Mouse (Mus musculus): ENCODE measurements around the gene Ms4a4d. TPM values are rescaled to one million over a fixed set of nuclear protein-coding genes. Genes with fewer than 3 reads are reported as not detected.

Gene Ms4a4d
- polyA plus RNA-seq (2015; fragmentation: Nextera tagmentation; extraction: Ambion mirVana), result 37.8 and 41.1 TPM in 2 replicates

GRCm38 (mm10) chr19:11536593-11536992, at the start of gene Ms4a4d:
Gene Ms4a4d (plus strand): TSS chr19:11536801.

GRCm38 (mm10) chr19:11516246-11516645, 20.4 kb upstream of the Ms4a4d start, which contains the start of gene Ms4a6b:
Gene Ms4a6b (plus strand): TSS chr19:11516512.

GRCm38 (mm10) chr19:11604603-11605002, 68.0 kb downstream of the Ms4a4d start, which contains the start of gene Ms4a6d:
Gene Ms4a6d (minus strand): TSS chr19:11604849.

Other genes with a start within 250 kb of the Ms4a4d start
- gene Ms4a14, start 222.3 kb upstream of the Ms4a4d start, polyA plus RNA-seq (2015; fragmentation: Nextera tagmentation; extraction: Ambion mirVana), result 0.06 and 0.08 TPM in 2 replicates
- 9.4 and 14.2 TPM in 2 replicates for gene Ms4a7, start 200.7 kb upstream of the Ms4a4d start, polyA plus RNA-seq (2015; fragmentation: Nextera tagmentation; extraction: Ambion mirVana)
- 11.4 and 16.9 TPM in 2 replicates for gene Ms4a4a, start 161.3 kb upstream of the Ms4a4d start, polyA plus RNA-seq (2015; fragmentation: Nextera tagmentation; extraction: Ambion mirVana)
- gene Ms4a4c, start 132.0 kb upstream of the Ms4a4d start, polyA plus RNA-seq (2015; fragmentation: Nextera tagmentation; extraction: Ambion mirVana), result 0.64 and 1.1 TPM in 2 replicates
- gene Ms4a4b, start 93.2 kb upstream of the Ms4a4d start, polyA plus RNA-seq (2015; fragmentation: Nextera tagmentation; extraction: Ambion mirVana), result 0.28 TPM in 1 of 2 replicates, not detected in the other
- 15.8 and 18.6 TPM in 2 replicates for gene Ms4a6c, start 67.4 kb upstream of the Ms4a4d start, polyA plus RNA-seq (2015; fragmentation: Nextera tagmentation; extraction: Ambion mirVana)
- gene Gm8369, start 50.9 kb upstream of the Ms4a4d start, polyA plus RNA-seq (2015; fragmentation: Nextera tagmentation; extraction: Ambion mirVana), result 0.30 TPM in 1 of 2 replicates, not detected in the other
- 8.9 and 10.9 TPM in 2 replicates for gene Ms4a6b, start 20.3 kb upstream of the Ms4a4d start, polyA plus RNA-seq (2015; fragmentation: Nextera tagmentation; extraction: Ambion mirVana)
- 16.0 and 35.0 TPM in 2 replicates for gene Ms4a6d, start 68.0 kb downstream of the Ms4a4d start, polyA plus RNA-seq (2015; fragmentation: Nextera tagmentation; extraction: Ambion mirVana)
- 0.22 and 0.35 TPM in 2 replicates for gene Ms4a2, start 86.9 kb downstream of the Ms4a4d start, polyA plus RNA-seq (2015; fragmentation: Nextera tagmentation; extraction: Ambion mirVana)
- gene Ms4a3, start 104.0 kb downstream of the Ms4a4d start, polyA plus RNA-seq (2015; fragmentation: Nextera tagmentation; extraction: Ambion mirVana), result not detected in 2 replicates
- gene Oosp2, start 123.8 kb downstream of the Ms4a4d start, polyA plus RNA-seq (2015; fragmentation: Nextera tagmentation; extraction: Ambion mirVana), result not detected in 2 replicates
- gene Oosp1, start 154.3 kb downstream of the Ms4a4d start, polyA plus RNA-seq (2015; fragmentation: Nextera tagmentation; extraction: Ambion mirVana), result not detected in 2 replicates
- not detected in 2 replicates for gene Oosp3, start 160.3 kb downstream of the Ms4a4d start, polyA plus RNA-seq (2015; fragmentation: Nextera tagmentation; extraction: Ambion mirVana)
- gene Gif, start 210.8 kb downstream of the Ms4a4d start, polyA plus RNA-seq (2015; fragmentation: Nextera tagmentation; extraction: Ambion mirVana), result not detected in 2 replicates
- 35.2 and 37.0 TPM in 2 replicates for gene Mrpl16, start 233.6 kb downstream of the Ms4a4d start, polyA plus RNA-seq (2015; fragmentation: Nextera tagmentation; extraction: Ambion mirVana)